Mouse (Mus musculus) brain, embryonic 14.5 days (tissue): ENCODE measurements around the gene Ncam1.

Experiments used
- CTCF ChIP-seq: fragments of 200-500 bp; IDR thresholded peaks from 2 replicates; pipeline ENCODE4 v1.5.1; 2012; ENCODE audit warnings: inconsistent platforms, mild to moderate bottlenecking, moderate library complexity, borderline replicate concordance; ENCODE audit not compliant: insufficient read depth, insufficient read length; ENCODE audit errors: extremely low read depth
- POLR2A ChIP-seq: fragments of 200-500 bp; IDR thresholded peaks from 2 replicates; pipeline ENCODE4 v1.6.1; 2012; ENCODE audit warnings: mild to moderate bottlenecking, inconsistent platforms, borderline replicate concordance; ENCODE audit not compliant: poor library complexity, insufficient read depth, insufficient read length, severe bottlenecking; ENCODE audit errors: extremely low read depth

GRCm38 (mm10) chr9:49565846-49566245 is 232.9 kb downstream of the Ncam1 start:
- no peak for TF ChIP-seq CTCF
- no peak for TF ChIP-seq POLR2A
